Mouse (Mus musculus) adrenal gland, postnatal 4 days (tissue): ENCODE measurements around the gene Alyref. TPM values are rescaled to one million over a fixed set of nuclear protein-coding genes. Genes with fewer than 3 reads are reported as not detected.
"Not testable (repeated sequence)": the region's sequence is repeated elsewhere in the genome, so short reads cannot be mapped to it uniquely, and the experiment has no call there.

ENCODE experiments used
- DNase-seq, 2 experiments: peaks; one replicate each; pipeline ENCODE4 v3.0.0; 2021 to 2022; ENCODE audit warnings: low spot score in 2 of 2, mixed read lengths in 2 of 2
- total RNA-seq, 2 experiments: library from RNA; stranded (reverse); gene quantifications; 2 replicates each; pipeline ENCODE4 v1.2.3; 2021

Alyref gene
- total RNA-seq, 2 experiments from 2014 or later, result 136 to 169 TPM

- no peak for DNase-seq
Measured at GRCm38 (mm10) chr11:120577211-120578023, 20.7 kb downstream of the Alyref start.

- DNase-seq, result no peak
Measured at GRCm38 (mm10) chr11:120576365-120576981, 21.7 kb downstream of the Alyref start.

- DNase-seq, result no peak
Measured at GRCm38 (mm10) chr11:120575940-120576339, 22.2 kb downstream of the Alyref start.

- DNase-seq, result no peak
Measured at GRCm38 (mm10) chr11:120575046-120575445, 23.1 kb downstream of the Alyref start.

- DNase-seq, result no peak
Measured at GRCm38 (mm10) chr11:120574278-120574600, 23.9 kb downstream of the Alyref start.

- no peak for DNase-seq
Measured at GRCm38 (mm10) chr11:120573585-120574277, 24.4 kb downstream of the Alyref start.

GRCm38 (mm10) chr11:120572752-120573584 lies 25.2 kb downstream of the Alyref start, which contains the start of gene P4hb:
Gene P4hb (minus strand): TSS chr11:120573253.
- peak; percentile 99 to 100 for DNase-seq

- DNase-seq, result no peak
Measured at GRCm38 (mm10) chr11:120572417-120572751, 25.8 kb downstream of the Alyref start.

GRCm38 (mm10) chr11:120571754-120572416 lies 26.3 kb downstream of the Alyref start:
- no peak for DNase-seq

GRCm38 (mm10) chr11:120571122-120571521 lies 27.0 kb downstream of the Alyref start:
- DNase-seq, result no peak

- DNase-seq, result no peak
Measured at GRCm38 (mm10) chr11:120568324-120568723, 29.8 kb downstream of the Alyref start.

GRCm38 (mm10) chr11:120565114-120565513 lies 33.1 kb downstream of the Alyref start:
- DNase-seq, result no peak

- no peak for DNase-seq
Measured at GRCm38 (mm10) chr11:120562949-120563348, 35.2 kb downstream of the Alyref start.

- DNase-seq, result no peak
Measured at GRCm38 (mm10) chr11:120560952-120561728, 37.0 kb downstream of the Alyref start.

GRCm38 (mm10) chr11:120558843-120559242 lies 39.3 kb downstream of the Alyref start:
- DNase-seq, result not testable (repeated sequence)

- DNase-seq, result no peak
Measured at GRCm38 (mm10) chr11:120555260-120555659, 42.9 kb downstream of the Alyref start.

GRCm38 (mm10) chr11:120554834-120555233 lies 43.3 kb downstream of the Alyref start:
- DNase-seq, result no peak

GRCm38 (mm10) chr11:120552736-120553135 lies 45.4 kb downstream of the Alyref start:
- no peak for DNase-seq

- DNase-seq, result no peak
Measured at GRCm38 (mm10) chr11:120550810-120551440, 47.2 kb downstream of the Alyref start, which contains the start of gene Ppp1r27. Gene Ppp1r27 (minus strand): TSS chr11:120551132.
